Mouse (Mus musculus) layer of hippocampus, postnatal 14 days (tissue): ENCODE measurements at regions not wholly inside any gene's neighbourhood (a gene's known extent, or its start where the extent isn't known, plus 50 kb on each side); places are given as distances from the start of the nearest gene placed in this dataset.
A peak's percentile ranks its signal among the peaks of the same experiment; 100 is the strongest.
"Not testable (repeated sequence)": the region's sequence is repeated elsewhere in the genome, so short reads cannot be mapped to it uniquely, and the experiment has no call there.

ENCODE experiments used
- DNase-seq, 2 experiments: peaks; one replicate each; pipeline ENCODE4 v3.0.0; 2021 to 2022; ENCODE audit warnings: low spot score in 2 of 2, mixed read lengths in 1 of 2

GRCm38 (mm10) chr1:51411726-51412125, 66.5 kb downstream of the Nabp1 start:
- DNase-seq: no peak

- DNase-seq: no peak
Observed at GRCm38 (mm10) chr1:51403632-51404031, 74.6 kb downstream of the Nabp1 start.

DNA sequence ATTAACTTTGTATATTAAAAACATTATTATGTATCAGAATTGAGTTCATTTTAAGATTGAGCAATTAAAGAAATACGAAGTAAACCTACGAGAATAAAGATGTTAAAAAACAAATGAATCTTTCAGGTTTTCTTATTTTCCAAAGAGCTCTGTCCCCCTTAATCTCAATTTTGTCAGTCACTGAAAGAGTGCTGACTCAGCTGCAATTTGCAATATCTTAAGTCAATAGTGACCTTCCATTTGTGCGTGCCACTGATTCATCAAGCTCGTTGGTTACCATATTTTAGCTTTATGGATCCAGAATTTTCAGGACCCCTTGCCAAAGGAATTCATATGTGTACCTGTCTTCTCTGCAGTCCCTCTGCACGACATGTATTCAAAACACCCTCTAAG, 75.7 kb downstream of the Nabp1 start:
- no peak for DNase-seq

GRCm38 (mm10) chr1:51401846-51402532, 76.2 kb downstream of the Nabp1 start:
- no peak for DNase-seq

GRCm38 (mm10) chr1:51400541-51400940, 77.7 kb downstream of the Nabp1 start:
- not testable (repeated sequence) for DNase-seq

- no peak for DNase-seq
Observed at GRCm38 (mm10) chr1:51386874-51387273, 91.4 kb downstream of the Nabp1 start.

DNA sequence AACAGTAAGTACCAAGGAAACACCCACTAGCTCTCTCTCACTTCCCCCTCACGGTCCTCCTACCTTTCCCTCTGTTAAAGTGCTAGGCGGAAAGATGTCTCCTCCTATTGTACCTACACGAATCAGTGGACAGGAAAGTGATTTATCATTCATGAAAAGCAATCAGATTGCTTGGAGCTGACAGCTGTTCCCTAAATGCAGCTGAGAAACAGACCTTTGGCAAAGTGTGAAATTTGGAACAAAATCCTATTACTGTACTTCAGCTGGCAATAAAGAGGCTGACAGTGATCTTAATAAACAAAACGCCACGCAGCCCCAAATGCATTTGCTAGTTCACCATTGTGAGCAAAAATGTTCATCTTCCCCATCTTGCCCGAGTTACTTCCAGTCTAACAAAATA, 94.2 kb downstream of the Nabp1 start:
- DNase-seq: peak in 1 of 2 experiments; percentile 24

- DNase-seq: peak in 1 of 2 experiments; percentile 64
Observed at GRCm38 (mm10) chr1:51380240-51380639, 91.3 kb downstream of the Cavin2 start.

DNA sequence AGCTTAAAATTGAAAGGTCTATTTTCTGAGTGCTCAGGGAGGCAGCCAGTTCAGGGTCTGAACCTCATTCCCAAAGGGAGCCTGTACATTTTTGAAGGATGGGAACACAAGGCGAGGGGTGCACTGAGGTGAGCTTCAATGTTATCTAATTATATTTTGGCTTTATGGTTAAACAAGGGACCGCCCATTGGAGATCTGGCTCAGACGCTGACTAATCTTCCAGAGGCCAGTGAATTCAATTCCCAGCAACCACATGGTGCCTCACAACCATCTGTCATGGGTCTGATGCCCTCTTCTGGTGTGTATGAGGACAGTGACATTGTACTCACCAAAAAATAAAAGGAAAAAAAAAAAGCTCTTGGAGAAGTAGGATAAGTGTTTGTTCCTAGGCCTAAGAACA, 78.7 kb downstream of the Cavin2 start:
- DNase-seq: no peak

DNA sequence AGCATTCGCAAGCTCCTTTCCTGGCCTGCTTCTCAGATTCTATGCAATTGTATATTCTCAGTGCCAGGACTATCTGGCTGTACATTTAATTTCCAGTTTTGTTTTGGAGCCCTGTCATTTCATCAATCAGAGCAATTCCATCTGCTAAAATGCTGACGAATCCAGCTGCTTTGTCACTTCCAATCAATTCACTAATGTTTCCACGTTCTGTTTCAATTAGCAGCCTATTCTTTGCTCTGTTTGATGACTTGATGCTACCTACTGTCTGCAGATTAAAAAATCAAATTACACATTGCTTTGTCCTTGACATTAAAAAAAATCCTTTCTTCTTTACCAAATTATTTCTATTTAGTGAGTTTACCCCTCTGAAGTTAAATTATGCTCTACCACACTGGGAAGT, 71.2 kb downstream of the Cavin2 start:
- DNase-seq: peak in 1 of 2 experiments; percentile 22
